Mouse (Mus musculus): ENCODE results near the gene Gm3488. TPM values are rescaled to one million over a fixed set of nuclear protein-coding genes. Genes with fewer than 3 reads are reported as not detected.
"Not testable (repeated sequence)": the region's sequence is repeated elsewhere in the genome, so short reads cannot be mapped to it uniquely, and the experiment has no call there.

Gm3488 gene
- polyA plus RNA-seq (2015; fragmentation: Nextera tagmentation; extraction: Ambion mirVana) = 11.2 and 11.7 TPM in 2 replicates

DNA sequence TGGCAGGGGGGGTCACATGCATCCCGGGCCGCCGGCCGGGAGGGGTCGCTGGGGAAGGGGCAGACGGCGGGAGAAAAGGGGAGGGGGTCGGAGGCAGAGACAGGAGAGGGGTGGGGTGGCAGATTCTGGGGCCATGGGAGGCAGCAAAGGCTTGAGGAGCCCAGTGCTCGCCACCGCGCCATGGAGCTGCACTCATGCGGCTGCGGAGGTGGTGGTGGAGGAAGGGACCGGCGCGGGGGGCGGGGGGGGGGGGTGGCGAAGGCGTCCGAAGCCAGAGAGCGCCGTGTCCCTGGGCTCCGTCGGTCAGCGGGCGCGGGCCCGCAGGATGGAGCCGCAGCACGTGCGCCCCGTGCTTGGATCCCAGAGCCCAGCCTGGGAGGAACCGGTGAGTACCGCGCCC lies at the start of gene Gm3488:
TSS of gene Gm3488 (plus strand) at position 301 of the 400 bp plus-strand sequence.
- not testable (repeated sequence) for H3K27ac ChIP-seq (replicated peaks); ATAC-seq (ENCODE audit: low read depth); H3K9ac ChIP-seq; H3K4me2 ChIP-seq; H3K9me3 ChIP-seq; H3K27me3 ChIP-seq; H3K4me1 ChIP-seq (replicated peaks); H3K4me3 ChIP-seq; H3K36me3 ChIP-seq
- no CpG with 5 or more reads among the region's 35 CpGs for WGBS

DNA sequence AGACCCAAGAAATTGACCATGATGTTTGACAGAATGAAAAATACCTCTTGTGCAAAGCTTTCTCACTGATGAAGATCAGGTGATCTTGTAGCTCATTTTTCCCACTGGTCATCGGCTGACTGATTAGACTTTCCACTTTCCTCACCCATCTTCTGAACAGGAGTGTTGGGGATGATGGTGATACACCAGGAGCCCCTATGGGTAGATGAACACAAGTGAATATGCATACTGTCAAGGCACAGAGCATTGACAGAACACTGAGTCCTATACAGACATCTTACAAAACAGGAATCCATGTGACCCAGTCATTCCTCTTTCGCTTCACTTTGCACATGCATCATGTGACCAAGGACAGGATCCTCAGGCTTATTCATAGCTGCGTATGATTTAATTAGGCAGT lies 46.1 kb upstream of the Gm3488 start, which contains the start of gene Gm3194:
TSS of gene Gm3194 (minus strand) at position 101 of the 400 bp plus-strand sequence.
- H3K27me3 ChIP-seq; H3K9me3 ChIP-seq; ATAC-seq (ENCODE audit: low read depth); H3K4me1 ChIP-seq (replicated peaks); H3K9ac ChIP-seq; H3K36me3 ChIP-seq; H3K4me2 ChIP-seq; H3K27ac ChIP-seq (replicated peaks); H3K4me3 ChIP-seq: not testable (repeated sequence)
- no CpG with 5 or more reads among the region's 3 CpGs for WGBS

DNA sequence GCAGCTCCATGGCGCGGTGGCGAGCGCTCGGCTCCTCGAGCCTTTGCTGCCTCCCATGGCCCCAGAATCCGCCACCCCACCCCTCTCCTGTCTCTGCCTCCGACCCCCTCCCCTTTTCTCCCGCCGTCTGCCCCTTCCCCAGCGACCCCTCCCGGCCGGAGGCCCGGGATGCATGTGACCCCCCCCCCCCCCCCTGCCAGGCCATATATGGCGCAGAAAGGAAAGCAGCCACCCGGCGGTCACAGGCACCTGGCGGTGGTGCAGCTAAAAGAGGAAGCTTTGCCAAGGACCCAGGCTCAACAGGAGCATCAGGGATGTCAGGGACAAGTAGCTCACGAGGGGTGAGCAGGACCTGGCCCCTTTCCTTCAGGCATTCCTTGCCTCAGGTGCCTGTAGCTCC lies 41.0 kb upstream of the Gm3488 start:
- H3K4me3 ChIP-seq; H3K27ac ChIP-seq (replicated peaks); H3K36me3 ChIP-seq; ATAC-seq (ENCODE audit: low read depth); H3K9me3 ChIP-seq; H3K27me3 ChIP-seq; H3K9ac ChIP-seq; H3K4me1 ChIP-seq (replicated peaks); H3K4me2 ChIP-seq: not testable (repeated sequence)
- WGBS = no CpG with 5 or more reads among the region's 19 CpGs

DNA sequence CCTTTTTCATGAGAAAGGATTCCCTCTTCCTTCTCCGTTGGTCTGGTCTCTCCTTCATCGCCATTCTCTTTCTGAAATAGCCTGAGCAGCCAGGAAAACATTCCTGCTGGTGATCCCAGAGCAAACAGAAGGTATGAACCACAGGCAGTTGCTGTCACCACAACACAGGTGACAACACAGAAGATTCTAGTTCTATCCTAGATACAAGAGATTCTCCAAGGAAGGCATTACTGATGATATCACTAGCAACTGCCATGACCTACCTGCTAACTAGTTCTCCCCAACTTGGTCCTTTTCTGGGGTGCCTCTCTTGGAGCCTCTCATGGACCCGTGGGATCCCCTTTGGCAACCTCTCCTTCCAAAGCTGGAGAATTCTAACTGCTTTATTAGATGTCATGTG lies 23.7 kb upstream of the Gm3488 start, which contains the start of gene Gm8246:
TSS of gene Gm8246 (minus strand) at position 101 of the 400 bp plus-strand sequence.
- H3K9ac ChIP-seq; ATAC-seq (ENCODE audit: low read depth); H3K36me3 ChIP-seq; H3K27ac ChIP-seq (replicated peaks); H3K4me1 ChIP-seq (replicated peaks); H3K27me3 ChIP-seq; H3K9me3 ChIP-seq; H3K4me3 ChIP-seq; H3K4me2 ChIP-seq: not testable (repeated sequence)
- no CpG with 5 or more reads among the region's 3 CpGs for whole genome bisulfite sequencing

DNA sequence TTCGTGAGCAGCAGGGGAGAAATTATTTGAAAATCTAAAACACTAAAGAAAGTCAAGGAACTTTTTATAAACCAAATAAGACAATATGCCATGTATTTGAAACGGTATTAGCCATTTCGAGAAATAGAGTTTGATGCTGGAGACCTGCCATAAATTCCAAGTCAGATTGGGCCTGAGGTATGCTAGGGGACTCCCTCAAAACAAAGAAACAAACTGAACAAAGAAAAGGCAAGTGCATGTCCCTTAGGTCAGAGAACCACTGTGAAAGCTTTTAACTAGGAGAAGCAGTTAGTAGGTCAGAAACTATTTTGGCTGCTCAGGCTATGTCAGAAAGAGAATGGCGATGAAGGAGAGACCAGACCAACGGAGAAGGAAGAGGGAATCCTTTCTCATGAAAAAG lies 17.6 kb upstream of the Gm3488 start, which contains the start of gene Gm3187:
TSS of gene Gm3187 (plus strand) at position 301 of the 400 bp plus-strand sequence.
- not testable (repeated sequence) for H3K4me2 ChIP-seq; H3K4me1 ChIP-seq (replicated peaks); H3K4me3 ChIP-seq; H3K27ac ChIP-seq (replicated peaks); H3K9ac ChIP-seq; H3K27me3 ChIP-seq; H3K9me3 ChIP-seq; H3K36me3 ChIP-seq; ATAC-seq (ENCODE audit: low read depth)
- 81% methylated on average over 4 of the region's 5 CpGs for WGBS

DNA sequence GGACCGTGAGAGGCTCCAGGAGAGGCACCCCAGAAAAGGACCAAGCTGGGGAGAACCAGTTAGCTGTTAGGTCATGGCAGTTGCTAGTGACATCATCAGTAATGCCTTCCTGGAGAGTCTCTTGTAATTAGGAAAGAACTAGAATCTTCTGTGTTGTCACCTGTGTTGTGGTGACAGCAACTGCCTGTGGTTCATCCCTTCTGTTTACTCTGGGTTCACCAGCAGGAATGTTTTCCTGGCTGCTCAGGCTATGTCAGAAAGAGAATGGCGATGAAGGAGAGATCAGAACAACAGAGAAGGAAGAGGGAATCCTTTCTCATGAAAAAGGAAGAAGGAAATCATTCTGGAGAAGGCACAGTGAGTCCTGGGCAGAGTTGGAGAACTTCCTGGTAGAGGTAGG lies 36.7 kb downstream of the Gm3488 start, which contains the start of gene Gm3532:
TSS of gene Gm3532 (plus strand) at position 301 of the 400 bp plus-strand sequence.
- H3K4me1 ChIP-seq (replicated peaks); H3K9me3 ChIP-seq; H3K9ac ChIP-seq; H3K4me3 ChIP-seq; H3K36me3 ChIP-seq; H3K27ac ChIP-seq (replicated peaks); H3K4me2 ChIP-seq; H3K27me3 ChIP-seq; ATAC-seq (ENCODE audit: low read depth): not testable (repeated sequence)
- WGBS = no CpG with 5 or more reads among the region's 2 CpGs

Other genes with a start within 250 kb of the Gm3488 start
- not detected in 2 replicates for gene Gm3526, start 241.1 kb upstream of the Gm3488 start, polyA plus RNA-seq (2015; fragmentation: Nextera tagmentation; extraction: Ambion mirVana)
- not detected in 2 replicates for gene Gm3542, start 166.7 kb upstream of the Gm3488 start, polyA plus RNA-seq (2015; fragmentation: Nextera tagmentation; extraction: Ambion mirVana)
- gene Gm3500, start 112.6 kb upstream of the Gm3488 start, polyA plus RNA-seq (2015; fragmentation: Nextera tagmentation; extraction: Ambion mirVana) = 0.68 and 0.77 TPM in 2 replicates
- 2.2 and 2.6 TPM in 2 replicates for gene Gm3194, start 46.2 kb upstream of the Gm3488 start, polyA plus RNA-seq (2015; fragmentation: Nextera tagmentation; extraction: Ambion mirVana)
- gene Gm8246, start 23.8 kb upstream of the Gm3488 start, polyA plus RNA-seq (2015; fragmentation: Nextera tagmentation; extraction: Ambion mirVana) = not detected in 2 replicates
- gene Gm3187, start 17.5 kb upstream of the Gm3488 start, polyA plus RNA-seq (2015; fragmentation: Nextera tagmentation; extraction: Ambion mirVana) = not detected in 2 replicates
- gene Gm3532, start 36.8 kb downstream of the Gm3488 start, polyA plus RNA-seq (2015; fragmentation: Nextera tagmentation; extraction: Ambion mirVana) = 0.17 TPM in 1 of 2 replicates, not detected in the other
- not detected in 2 replicates for gene Gm8265, start 131.4 kb downstream of the Gm3488 start, polyA plus RNA-seq (2015; fragmentation: Nextera tagmentation; extraction: Ambion mirVana)
- gene Gm9603, start 185.8 kb downstream of the Gm3488 start, polyA plus RNA-seq (2015; fragmentation: Nextera tagmentation; extraction: Ambion mirVana) = not detected in 2 replicates
- gene Gm3373, start 239.9 kb downstream of the Gm3488 start, polyA plus RNA-seq (2015; fragmentation: Nextera tagmentation; extraction: Ambion mirVana) = 0.56 TPM in 1 of 2 replicates, not detected in the other

Measured in neural tube, embryonic 13.5 days (tissue).